Mouse (Mus musculus) retina, embryonic 14.5 days (tissue): Measurements from ENCODE around the gene Limch1.

Source experiments
- DNase-seq: peaks from one replicate; pipeline ENCODE4 v3.0.0-alpha.2; 2015; ENCODE audit warnings: low spot score

The Limch1 gene

DNA sequence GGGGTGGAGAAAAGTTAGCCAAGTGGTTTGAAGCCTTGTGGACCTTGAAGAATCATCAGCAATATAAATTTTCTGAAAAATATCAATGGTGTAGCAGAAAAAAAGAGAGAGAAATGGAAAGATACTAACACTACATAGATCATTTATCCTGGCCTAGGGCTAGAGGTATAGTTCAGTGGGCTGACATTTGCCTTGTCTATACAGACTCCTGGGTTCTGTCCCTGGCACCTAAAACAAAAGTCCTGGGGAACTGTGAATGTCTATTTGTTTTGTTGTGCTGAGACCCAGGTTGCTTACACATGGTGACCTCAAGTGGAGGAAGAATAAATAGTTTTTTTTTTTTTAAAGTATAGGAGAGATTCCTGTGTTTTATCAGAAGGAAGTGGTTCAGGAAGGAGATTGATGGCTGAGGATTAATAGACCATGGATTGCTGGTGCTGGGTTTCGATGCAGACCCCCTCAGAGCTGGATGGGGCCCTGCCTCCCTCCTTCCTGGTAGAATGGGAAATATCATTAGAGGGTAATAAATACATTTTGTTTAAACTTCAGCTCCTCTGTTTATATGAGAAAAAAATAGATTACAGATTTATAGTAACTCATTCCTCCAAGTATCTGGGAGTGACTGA, 40.5 kb downstream of the Limch1 start:
- no peak for DNase-seq

DNA sequence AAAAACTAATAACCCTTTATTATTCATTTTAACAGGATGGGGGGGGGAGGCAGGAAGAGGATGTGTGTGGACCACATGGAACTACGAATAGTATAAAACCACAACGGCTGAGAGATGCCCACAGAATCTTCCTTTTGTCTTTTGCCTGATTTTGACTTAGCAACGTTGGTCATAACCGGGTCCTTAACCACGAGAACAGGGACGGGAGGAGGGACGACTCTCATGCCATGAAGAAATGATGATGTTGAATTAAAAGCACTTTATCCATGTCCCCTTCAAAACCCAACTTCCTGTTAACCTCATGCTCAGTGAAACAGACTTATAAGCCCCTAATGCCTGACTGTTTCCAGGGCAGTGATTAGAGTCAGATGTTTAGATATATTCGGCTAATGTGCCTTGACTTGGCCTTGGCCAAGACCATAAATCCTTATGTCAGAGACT, 41.0 kb downstream of the Limch1 start:
- DNase-seq, result no peak

DNA sequence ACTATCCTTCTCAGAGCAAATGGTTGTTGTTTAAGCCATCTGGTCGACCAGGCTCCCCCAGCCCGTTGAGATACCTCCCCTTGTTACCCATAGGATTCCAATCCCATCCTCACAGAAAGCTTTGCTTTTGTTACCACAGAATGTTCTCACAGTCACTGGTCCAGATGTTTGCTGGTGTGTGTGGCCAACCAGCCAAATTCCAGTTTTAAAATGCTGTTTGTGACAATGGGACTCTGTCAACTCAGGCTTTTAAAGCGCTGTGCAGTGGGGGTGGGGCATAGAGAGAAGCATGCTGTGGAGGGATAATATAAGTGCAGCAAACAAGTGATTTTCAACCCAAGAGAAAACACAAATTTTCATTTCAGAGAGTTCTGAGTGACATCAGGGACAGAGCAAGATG, 43.4 kb downstream of the Limch1 start:
- no peak for DNase-seq

DNA sequence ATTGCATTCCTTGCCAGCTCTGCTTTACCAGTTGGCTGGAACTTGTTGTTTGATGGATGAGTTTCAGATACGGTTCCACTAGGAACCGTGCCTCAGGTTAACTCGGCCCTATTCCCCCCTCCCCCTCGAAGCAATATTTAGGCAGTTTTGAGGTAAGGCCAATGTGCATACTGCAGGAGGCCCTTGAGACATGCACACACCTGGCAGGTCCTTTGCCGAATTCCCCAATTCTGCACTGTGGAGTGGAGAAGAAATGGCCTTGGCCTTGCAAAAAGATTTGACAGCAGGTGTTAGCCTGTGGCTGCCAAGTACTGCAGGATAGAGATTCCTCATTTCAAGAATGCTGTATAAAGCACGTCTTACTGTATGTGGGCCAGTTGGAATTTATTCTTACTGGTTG, 45.5 kb downstream of the Limch1 start:
- DNase-seq, result no peak

DNA sequence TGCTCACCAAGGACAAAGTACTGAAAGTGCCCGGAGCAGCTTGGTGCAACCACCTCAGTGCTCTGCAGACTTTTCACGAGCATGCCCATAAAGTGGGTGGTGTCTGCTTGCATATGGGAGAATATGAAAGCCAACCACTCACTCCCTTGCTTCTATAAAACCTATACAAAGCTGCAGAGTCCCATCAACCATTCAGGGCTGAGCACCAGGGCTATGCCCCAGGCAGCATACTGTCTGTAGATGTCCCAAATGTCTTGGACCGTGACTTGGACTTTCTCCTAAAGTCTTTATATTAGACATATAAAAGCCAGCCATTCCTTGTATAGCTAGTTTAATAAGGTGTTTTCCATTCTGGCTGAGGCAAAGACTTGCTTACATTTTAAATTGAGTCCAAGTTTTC, 47.6 kb downstream of the Limch1 start:
- no peak for DNase-seq

DNA sequence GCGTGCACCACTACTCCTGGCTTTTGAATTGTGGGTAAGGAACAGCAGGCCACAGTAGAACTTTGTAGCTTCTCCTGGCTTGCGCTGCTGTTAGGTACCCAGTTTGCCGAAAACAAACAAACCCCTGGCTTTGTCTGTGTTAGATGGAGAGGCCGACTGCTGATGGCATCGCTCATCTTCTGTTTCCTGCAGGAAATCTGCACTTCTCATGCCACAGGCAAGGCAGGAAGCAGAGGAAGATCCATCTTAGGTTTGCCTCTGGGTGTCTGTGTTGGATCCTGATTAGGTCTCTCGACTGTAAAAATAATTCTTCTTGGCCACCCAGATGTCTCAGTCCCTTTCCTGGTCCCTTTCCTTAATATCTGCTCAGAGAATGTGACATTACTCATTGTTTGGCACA, 51.7 kb downstream of the Limch1 start:
- DNase-seq, result no peak

DNA sequence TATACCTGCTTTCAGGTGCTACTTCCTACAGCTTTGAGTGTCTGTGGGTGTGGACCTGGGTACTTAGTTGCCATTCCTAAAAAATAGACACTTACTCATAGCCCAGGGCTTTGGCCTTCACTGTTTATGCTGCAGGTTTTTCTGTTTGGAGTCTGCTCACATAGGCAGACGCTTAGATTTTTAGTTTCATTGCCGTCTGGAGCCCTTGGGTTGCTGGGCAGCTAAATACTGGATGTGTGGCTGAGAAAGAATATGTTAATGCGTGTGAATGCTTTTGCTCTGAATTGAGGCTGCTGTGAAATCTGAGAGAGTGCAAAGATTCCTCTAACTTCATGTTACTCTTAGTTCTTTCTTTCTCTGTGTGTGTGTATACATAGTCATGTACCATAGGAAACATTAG, 52.5 kb downstream of the Limch1 start:
- no peak for DNase-seq

DNA sequence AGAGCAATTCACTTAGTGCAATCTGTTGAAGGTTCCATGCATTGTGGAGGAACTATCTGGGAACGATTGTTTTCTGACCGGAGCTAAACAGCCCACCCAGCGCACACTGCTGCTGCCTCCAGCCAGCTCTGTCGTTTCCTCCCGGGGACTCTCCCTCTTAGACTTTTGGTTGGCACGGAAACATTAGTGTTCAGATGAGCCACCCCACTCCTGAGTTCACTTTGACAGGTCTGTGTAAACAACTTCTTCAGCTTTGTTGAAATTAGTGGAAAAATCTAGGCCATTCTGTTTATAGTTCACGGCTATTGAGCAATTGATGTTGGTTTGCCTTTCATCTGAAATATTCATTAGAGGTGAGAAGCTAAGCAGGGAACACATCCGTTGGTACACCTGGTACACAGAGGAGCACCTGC, 53.0 kb downstream of the Limch1 start:
- peak; percentile 22 for DNase-seq

DNA sequence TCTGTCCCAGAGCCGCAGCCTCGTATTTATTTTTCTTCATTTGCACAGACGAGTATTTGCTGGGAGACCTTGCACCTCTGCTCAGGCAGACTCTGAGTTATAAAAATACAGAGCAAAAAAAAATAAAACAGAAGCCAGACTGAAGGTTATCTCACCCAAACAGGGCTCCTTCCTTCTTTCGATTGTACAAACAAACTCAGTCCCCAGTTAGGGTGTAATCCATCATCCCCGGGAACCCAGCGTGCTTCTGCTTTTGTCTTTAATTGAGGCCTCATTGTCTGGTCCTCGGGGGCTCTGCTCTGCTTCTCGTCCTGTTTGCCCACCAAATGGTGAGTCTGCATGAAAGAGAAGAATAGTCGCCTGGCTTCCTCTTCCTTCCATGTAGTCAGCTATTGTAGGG, 54.6 kb downstream of the Limch1 start:
- peak; percentile 31 for DNase-seq

DNA sequence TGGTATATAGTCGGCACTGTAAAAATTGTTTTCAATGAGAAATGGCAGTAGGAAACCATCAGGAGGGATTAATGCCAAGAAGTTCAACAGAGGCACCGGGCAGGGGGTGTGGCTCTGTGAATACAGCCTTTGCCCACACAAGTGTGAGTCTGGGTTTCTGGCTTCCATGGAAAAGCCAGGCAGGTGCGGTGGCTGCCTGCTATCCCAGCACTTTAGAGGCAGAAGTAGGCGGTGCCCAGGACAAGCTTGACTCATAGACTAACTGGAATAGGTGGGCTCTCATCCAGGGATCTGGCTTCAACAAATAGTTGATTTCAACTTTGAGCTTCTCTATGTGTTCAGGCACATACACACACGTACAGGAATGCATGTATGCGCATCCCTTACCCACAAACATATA, 55.4 kb downstream of the Limch1 start:
- DNase-seq, result no peak

DNA sequence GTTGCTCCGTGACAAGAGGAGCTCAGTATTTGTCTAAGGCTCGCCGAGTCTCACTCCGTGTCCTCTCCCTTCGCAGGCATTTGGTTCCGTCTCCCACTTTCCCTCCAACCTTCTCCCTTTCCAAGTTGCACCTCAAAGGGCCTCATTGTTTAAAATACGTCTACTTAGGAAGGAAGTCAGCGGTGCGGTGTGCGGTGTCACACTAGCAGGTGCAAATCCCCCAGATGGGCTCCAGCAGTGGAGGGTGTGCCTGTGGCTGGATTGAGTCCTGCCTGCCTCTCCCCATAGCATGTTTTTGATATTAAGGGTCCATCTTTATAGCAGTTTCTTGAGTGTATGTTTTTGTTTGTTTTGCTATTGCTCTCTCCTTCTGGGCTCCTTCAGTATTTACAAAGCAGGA, 56.6 kb downstream of the Limch1 start:
- no peak for DNase-seq

DNA sequence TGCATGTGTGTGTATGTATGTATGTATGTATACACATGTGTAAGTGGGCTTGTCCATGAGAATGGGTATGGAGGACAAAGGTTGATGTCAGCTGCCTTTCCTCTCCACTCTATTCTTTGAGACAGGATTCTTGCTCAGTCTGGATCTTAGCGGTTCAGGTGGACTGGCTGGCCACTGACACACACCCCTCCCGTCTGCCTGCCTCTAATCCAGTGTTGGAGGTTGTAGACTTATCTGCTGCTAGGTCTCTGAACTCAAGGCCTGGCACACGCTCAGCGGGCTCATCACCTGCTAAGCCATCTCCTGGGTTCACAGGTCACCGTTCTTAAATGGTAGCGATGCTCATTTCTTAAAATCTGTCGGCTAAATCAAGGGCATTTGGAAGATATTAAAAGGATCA, 60.7 kb downstream of the Limch1 start:
- DNase-seq, result no peak

DNA sequence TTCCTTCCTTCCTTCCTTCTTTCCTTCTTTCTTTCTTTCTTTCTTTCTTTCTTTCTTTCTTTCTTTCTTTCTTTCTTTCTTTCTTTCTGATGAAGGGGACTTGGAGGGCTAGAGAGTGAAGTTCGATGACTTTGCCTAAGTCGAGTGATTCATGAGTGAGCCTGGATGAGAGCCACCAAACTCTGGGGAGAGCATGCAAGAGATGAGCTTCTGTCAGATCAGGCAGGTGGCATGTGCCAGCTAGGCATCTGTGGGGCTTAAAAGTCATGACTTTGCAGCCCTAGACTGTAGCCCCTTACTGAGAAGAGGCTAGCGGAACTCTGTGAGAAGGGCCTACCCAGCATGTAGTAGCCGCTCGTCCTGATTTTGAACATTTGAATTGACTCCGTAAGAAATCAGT, 62.1 kb downstream of the Limch1 start:
- no peak for DNase-seq

DNA sequence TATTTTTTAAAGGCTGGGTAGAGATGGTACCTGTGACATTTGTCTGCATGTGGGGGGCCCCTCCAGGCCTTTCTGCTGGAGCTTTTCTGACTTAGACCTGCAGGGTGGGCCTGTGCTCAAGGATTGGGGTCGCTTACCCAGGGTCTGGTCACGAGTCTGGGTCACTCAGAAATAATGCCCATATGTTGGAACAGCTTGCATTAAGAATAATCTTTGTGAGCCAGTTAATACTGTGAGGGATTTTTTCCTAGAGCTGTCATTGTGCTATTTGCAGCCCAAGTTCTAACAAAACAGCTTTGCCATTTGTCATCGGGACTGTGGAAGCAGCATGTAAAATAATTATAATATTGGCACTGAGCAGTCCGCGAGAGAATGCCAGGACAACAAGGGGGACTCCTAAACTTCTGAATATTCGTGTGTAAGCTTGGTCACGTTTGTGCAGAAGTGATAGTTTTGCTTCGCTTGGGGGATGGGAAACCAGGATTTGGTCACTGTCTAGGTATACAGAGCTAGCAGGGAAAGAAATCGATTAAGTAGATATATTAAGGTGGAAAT, 63.5 kb downstream of the Limch1 start:
- DNase-seq, result peak; percentile 31

DNA sequence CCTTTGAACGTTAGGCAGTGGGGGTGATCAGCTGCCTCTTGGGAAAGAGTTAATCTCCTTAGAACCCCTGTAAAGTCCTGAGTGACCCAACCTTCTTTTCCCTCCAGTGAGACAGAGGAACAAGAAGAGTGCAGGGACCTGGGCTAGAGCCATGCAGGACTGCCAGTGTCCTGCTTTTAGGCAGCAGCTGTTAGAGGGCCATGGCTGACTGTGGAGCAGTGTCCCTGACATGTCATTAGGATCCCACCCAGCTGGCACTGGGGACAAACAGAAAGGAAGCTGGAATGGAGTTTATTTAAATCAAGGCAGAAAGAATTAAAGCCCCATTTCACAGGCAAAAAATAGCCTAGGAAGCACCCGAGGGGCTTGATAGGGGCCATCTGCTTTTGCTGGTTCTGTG, 64.8 kb downstream of the Limch1 start:
- no peak for DNase-seq

DNA sequence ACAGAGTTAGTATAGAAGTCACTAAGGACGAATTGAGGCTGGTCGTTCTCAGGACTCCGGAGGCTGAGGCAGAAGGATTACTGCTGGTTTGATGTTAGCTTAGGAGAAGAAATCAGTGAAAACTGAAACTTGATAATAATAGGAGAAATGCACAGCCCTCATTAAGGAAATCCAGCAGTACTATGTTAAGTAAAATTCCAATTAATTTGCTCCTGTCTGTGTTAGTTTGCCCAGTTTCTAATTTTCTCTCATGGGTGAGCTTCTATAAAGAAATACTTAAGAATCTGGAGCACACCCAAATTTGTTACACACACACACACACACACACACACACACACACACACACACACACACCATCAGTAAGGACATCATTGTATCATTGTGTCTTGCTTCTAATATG, 69.0 kb downstream of the Limch1 start:
- no peak for DNase-seq

DNA sequence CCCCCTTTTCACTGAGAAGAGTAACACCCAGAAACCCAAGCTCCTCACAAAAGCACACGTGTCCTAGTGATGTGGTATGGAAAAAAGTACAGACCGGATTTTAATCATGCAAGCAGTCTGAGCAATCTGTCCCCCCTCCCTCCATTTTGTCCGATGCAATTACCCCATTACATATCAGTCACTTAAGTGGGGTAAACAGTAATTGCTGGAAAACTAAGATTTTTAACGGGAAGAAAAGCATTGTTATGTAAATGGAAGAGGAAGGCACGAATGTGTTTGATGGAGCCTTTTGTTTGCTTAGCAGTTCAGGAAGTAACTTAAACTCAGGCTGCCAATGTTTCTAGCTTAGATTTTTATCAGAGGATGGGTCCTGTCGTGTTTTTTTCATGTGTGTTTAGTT, 70.2 kb downstream of the Limch1 start:
- no peak for DNase-seq

DNA sequence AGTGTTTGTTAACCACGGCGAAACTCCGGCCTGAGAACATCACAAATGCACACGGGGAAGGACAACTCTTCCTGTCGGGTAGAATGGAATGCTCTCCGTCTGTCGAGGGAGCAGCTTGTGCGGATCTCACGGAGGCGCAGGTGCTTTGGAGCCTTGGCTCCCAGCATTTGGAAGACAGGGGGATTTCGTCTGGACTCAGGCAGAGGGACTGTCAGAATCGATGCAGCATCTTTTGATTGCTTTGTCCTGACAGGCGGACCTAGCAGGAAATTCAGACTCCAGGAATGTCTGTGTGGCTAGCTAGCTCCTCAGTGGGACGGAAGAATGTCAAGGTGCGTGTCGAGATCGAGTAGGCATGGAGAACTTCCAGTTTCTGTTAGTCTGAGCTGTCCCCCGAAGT, 71.1 kb downstream of the Limch1 start:
- DNase-seq, result no peak

DNA sequence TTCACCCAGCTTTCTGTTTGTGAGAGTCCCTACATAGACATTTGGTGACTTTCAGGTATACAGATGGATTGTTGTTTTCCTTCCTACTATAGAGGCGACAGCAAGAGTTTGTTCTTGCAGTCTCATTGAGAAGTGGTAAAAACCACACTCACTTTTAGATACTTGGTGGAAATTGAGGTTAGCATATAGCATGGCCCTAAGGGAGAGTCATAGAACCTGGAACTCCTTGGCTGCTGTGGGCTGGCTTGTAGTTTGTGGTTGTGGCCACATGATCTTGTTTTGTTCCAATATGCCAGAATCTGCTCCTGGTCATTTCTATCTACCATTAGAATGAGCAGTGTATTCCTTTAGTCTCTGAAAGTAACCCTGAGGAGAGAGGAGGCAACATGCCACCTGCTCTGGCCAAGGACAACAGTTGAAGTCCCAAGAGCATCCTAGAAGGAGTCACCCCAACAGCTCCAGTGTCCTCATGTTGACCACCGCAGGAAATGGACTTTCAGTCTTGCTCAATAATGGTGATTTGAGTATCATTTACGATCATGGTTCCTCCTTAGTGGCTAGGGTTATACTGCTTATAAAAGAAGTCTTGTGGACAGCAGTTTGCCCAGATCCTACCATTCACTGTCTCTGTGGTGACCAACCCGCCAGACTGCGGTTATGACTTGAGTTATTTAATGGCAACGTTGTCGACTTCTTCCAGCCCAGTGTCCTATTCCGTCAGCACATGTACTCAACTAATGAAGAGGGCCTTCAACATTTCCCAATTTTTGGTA, 71.7 kb downstream of the Limch1 start:
- no peak for DNase-seq

DNA sequence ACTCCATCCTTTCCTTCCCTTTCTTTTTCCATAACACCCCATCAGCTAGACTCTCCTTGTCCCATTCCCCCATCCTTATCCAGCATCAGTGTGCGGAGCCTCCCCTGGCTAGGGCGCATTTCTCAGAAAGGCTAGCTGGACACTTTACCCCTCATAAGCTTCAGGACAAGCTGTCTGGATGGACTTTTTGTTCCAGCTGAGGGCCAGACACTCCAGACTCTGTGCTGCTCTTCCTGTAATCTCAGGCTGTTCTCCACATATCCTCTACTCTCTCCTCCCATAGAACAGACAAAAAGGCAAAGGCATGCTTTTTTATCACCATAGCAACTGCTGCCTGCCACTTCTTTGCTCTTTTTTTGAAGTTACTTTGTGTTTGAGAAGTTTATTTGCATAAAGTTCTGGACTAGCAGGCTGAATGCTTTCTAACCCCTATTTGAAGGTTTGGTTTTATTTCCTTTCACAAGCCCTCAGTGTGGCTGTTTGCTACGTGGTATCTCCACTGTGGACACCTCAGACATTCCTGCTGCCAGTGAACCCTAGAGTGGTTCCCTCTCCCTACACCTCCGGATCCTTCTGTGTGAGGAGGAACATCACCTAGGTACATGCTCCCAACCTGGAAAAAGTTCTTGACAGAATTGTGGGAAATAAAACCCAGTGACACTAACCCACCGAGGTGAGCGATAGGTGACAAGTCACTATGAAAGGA, 77.0 kb downstream of the Limch1 start:
- DNase-seq, result no peak

DNA sequence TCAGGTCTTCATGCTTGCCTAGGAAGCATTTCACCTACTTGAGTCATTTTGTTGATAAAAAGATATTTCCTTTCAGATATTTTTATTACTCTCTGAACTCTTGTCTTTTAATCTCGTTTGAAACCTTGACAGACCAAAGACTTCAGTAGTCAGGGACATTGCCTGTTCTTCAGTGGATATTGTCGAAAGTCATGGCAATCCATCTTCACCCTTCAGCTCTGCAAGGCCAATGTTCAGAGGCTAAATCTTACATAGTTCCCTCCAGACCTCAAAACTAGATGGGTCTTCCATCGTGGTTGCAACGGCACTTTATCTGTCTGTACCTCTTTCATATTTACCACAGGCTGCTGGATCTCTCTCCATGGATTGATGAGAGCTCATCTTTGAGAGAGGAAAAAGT, 80.0 kb downstream of the Limch1 start:
- no peak for DNase-seq

DNA sequence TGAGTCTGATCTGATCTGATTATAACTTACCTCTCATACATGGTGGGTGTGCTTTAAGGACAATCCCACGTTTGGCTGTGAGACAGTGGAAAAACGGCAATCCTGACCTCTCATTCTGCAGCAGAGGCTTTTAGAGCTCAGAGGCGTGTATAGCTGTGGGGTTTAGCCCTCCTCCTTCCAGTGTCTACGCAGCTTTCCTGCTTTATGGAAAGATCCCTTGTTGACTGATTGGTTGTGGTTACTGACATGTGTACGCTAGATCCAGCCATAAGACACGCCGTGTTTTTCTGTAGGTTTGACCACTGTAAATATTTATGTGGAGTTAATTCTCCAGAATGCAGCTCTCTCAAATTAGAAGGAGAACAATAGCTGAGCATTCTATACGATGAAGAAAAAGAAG, 81.2 kb downstream of the Limch1 start:
- no peak for DNase-seq

DNA sequence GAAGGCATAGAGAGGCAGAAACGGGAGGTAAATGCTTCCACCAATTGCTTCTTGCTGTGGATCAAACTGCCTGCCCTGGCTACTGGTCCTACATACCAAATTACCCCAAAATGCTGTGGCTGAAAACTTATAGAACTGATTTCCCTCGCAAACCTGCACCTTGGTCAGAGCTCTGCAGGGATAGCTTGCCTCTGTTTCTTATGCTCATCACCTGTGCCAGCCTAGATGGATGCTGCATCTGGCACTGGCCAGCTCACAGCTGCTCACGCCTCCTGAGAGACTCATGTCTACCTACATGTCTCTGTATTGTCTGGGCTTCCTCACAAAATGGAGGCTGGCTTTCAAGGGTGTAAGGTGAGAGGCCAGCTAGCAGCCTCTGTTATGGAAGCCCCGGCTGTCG, 83.9 kb downstream of the Limch1 start:
- no peak for DNase-seq
